Comparison of ENCODE assay signal across 17 mouse cellular contexts in the genomic region with DNA sequence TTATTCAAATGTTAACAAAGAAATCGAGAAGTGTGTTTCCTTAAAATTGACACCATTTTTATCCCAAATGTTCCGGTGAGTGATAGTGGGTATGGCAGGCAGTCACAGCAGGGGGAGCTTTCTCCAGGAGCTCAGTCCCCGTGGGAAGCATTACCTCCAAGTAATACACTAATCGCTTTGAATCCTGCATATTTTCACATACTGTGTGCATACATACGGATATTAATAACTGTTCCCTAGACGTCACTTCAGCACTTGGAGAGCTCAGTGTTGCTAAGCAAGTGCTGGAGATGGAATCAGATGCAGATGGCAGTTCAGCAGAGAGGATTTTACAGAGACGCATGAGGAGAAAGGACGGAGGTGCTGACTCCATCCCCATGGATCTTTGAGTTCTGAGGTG.
DNase-seq lines count a peak whose midpoint lies in the region; ATAC-seq and TF ChIP-seq lines count a peak whose summit lies in the region.
"Had no signal": no experiment of that assay in that cellular context is flagged by ENCODE, and none has a peak within 500 bp of the region (broad histone marks: within the 10 kb centered on the region; RNA-seq: fewer than 3 reads in every experiment).

No protein-coding gene starts in this region.

- no peaks in the 10 kb centered on the region for H3K27me3 ChIP-seq in forebrain, embryonic 14.5 days (replicated peaks; ENCODE audit: control insufficient read depth, insufficient read depth, low read length)
- no peaks in the 10 kb centered on the region for H3K27me3 ChIP-seq in forebrain, embryonic 11.5 days (ENCODE audit: control insufficient read depth, insufficient read depth, low read length)
- H3K27me3 ChIP-seq in lung, embryonic 14.5 days (ENCODE audit: insufficient read depth, low read length), result no peaks in the 10 kb centered on the region
- H3K27me3 ChIP-seq: limb, embryonic 12.5 days; midbrain, embryonic 12.5 days; neural tube, embryonic 15.5 days had no signal

- WGBS in forebrain, embryonic 14.5 days, result 58% methylated on average over 8 of the region's 8 CpGs
- 67% methylated on average over 8 of the region's 8 CpGs for WGBS in forebrain, embryonic 11.5 days
- 54% methylated on average over 8 of the region's 8 CpGs for WGBS in lung, embryonic 14.5 days

- H3K4me1 ChIP-seq in forebrain, embryonic 14.5 days (ENCODE audit: control insufficient read depth, insufficient read depth, low read length), result no peaks in the 10 kb centered on the region
- H3K4me1 ChIP-seq in forebrain, embryonic 11.5 days (replicated peaks; ENCODE audit: control insufficient read depth, insufficient read depth, low read length), result no peaks in the 10 kb centered on the region
- no peaks in the 10 kb centered on the region for H3K4me1 ChIP-seq in lung, embryonic 14.5 days (ENCODE audit: insufficient read depth)
- H3K4me1 ChIP-seq: midbrain, embryonic 12.5 days had no signal

- no peak overlapping the region for H3K4me2 ChIP-seq in forebrain, embryonic 14.5 days (ENCODE audit: low read length)
- no peak overlapping the region for H3K4me2 ChIP-seq in forebrain, embryonic 11.5 days (ENCODE audit: low read depth, low read length, severe bottlenecking)
- H3K4me2 ChIP-seq in lung, embryonic 14.5 days, result no peak overlapping the region
- H3K4me2 ChIP-seq: limb, embryonic 12.5 days; midbrain, embryonic 12.5 days; neural tube, embryonic 15.5 days had no signal

- no peak for TF ChIP-seq CTCF in lung, embryonic 14.5 days (IDR thresholded peaks at IDR 0.05; ENCODE audit: low read depth)

- H3K27ac ChIP-seq in forebrain, embryonic 14.5 days (ENCODE audit: low read depth, low read length), result no peak overlapping the region
- no peak overlapping the region for H3K27ac ChIP-seq in forebrain, embryonic 11.5 days (ENCODE audit: low read depth, low read length)
- H3K27ac ChIP-seq in lung, embryonic 14.5 days (ENCODE audit: low read depth), result no peak overlapping the region
- H3K27ac ChIP-seq: limb, embryonic 12.5 days; midbrain, embryonic 12.5 days; neural tube, embryonic 15.5 days had no signal

- no peaks in the 10 kb centered on the region for H3K9me3 ChIP-seq in forebrain, embryonic 14.5 days (replicated peaks; ENCODE audit: control insufficient read depth, low read length)
- H3K9me3 ChIP-seq in forebrain, embryonic 11.5 days (ENCODE audit: control insufficient read depth, low read length), result no peaks in the 10 kb centered on the region
- H3K9me3 ChIP-seq in lung, embryonic 14.5 days (ENCODE audit: low read depth, low read length), result no peaks in the 10 kb centered on the region
- H3K9me3 ChIP-seq: limb, embryonic 12.5 days; midbrain, embryonic 12.5 days; neural tube, embryonic 15.5 days had no signal

- no peak overlapping the region for H3K4me3 ChIP-seq in forebrain, embryonic 14.5 days (ENCODE audit: low read depth, low read length)
- no peak overlapping the region for H3K4me3 ChIP-seq in forebrain, embryonic 11.5 days (ENCODE audit: low read depth, low read length)
- H3K4me3 ChIP-seq in lung, embryonic 14.5 days (ENCODE audit: low read depth, low read length), result no peak overlapping the region
- H3K4me3 ChIP-seq: limb, embryonic 12.5 days; midbrain, embryonic 12.5 days; neural tube, embryonic 15.5 days had no signal

- H3K36me3 ChIP-seq in forebrain, embryonic 14.5 days (ENCODE audit: control insufficient read depth, insufficient read depth, low read length), result no peaks in the 10 kb centered on the region
- no peaks in the 10 kb centered on the region for H3K36me3 ChIP-seq in forebrain, embryonic 11.5 days (ENCODE audit: control insufficient read depth, insufficient read depth, low read length)
- no peaks in the 10 kb centered on the region for H3K36me3 ChIP-seq in lung, embryonic 14.5 days (ENCODE audit: insufficient read depth)
- H3K36me3 ChIP-seq: limb, embryonic 12.5 days; midbrain, embryonic 12.5 days; neural tube, embryonic 15.5 days had no signal

- DNase-seq in forebrain, embryonic 14.5 days (ENCODE audit: low spot score), result peak; percentile 49
- DNase-seq in forebrain, embryonic 11.5 days (ENCODE audit: low spot score), result no peak
- peak; percentile 44 for DNase-seq in lung, embryonic 14.5 days
- DNase-seq in lung, postnatal 36 days, result no peak
- DNase-seq in layer of hippocampus, postnatal 14 days (ENCODE audit: low spot score in 2 of 2), result peak; percentile 11 to 40
- peak; percentile 33 to 65 for DNase-seq in right cerebral cortex, postnatal 10 days (ENCODE audit: low spot score in 2 of 2)
- no peak for DNase-seq in kidney, adult 18-20 months
- DNase-seq in cerebellum, postnatal 36 days, result no peak
- DNase-seq: cerebellum, postnatal 25 days; gastrocnemius, postnatal 10 days; kidney, postnatal 10 days; lung, adult 2 months; spleen, adult 18-20 months had no signal

- no peak overlapping the region for H3K9ac ChIP-seq in forebrain, embryonic 14.5 days (ENCODE audit: low read length)
- H3K9ac ChIP-seq in forebrain, embryonic 11.5 days (ENCODE audit: low read length), result no peak overlapping the region
- H3K9ac ChIP-seq in lung, embryonic 14.5 days, result no peak overlapping the region
- H3K9ac ChIP-seq: limb, embryonic 12.5 days; midbrain, embryonic 12.5 days; neural tube, embryonic 15.5 days had no signal

- peak; percentile 50; the same call in 1 of the 2 replicates for ATAC-seq in forebrain, embryonic 14.5 days
- no peak for ATAC-seq in forebrain, embryonic 11.5 days (replicated peaks; ENCODE audit: low FRiP score)
- ATAC-seq in lung, embryonic 14.5 days (ENCODE audit: insufficient read depth), result no peak
- ATAC-seq: inflammation-experienced regulatory T-cells, adult 6 months had no signal

Comparison
In these comparisons a context has a peak if more than half of its experiments do, and no peak if none do; other contexts are left out.
1. DNase-seq: peak in forebrain, embryonic 14.5 days (single experiment), lung, embryonic 14.5 days (single experiment), layer of hippocampus, postnatal 14 days (2 of 2) and right cerebral cortex, postnatal 10 days (2 of 2); none in forebrain, embryonic 11.5 days (single experiment), lung, postnatal 36 days (single experiment), kidney, adult 18-20 months (single experiment) and cerebellum, postnatal 36 days (0 of 2).